Mouse (Mus musculus) ES-E14 (cell line): ENCODE measurements around the gene Rnf152. TPM values are rescaled to one million over a fixed set of nuclear protein-coding genes. Genes with fewer than 3 reads are reported as not detected.
A peak's percentile ranks its signal among the peaks of the same experiment; 100 is the strongest.

Experiments
- DNase-seq: peaks from one replicate; pipeline ENCODE4 v3.0.0-alpha.2; 2013; ENCODE audit warnings: low read depth, low spot score
- H3K27ac ChIP-seq: 2 replicates; pipeline ENCODE4 v1.5.1; 2012; ENCODE audit warnings: low read depth, mild to moderate bottlenecking, low read length, moderate library complexity, mixed read lengths; ENCODE audit not compliant: poor library complexity, insufficient read depth, severe bottlenecking
- H3K36me3 ChIP-seq: 2 replicates; pipeline ENCODE4 v1.6.1; 2012; ENCODE audit warnings: mild to moderate bottlenecking, low read length, moderate library complexity, mixed read lengths; ENCODE audit not compliant: control insufficient read depth, poor library complexity, insufficient read depth, severe bottlenecking
- H3K4me1 ChIP-seq, 2 experiments: fragments of 150-350 bp in 1 of 2; sonication (generic) in 1 of 2; 2 replicates each; pipeline ENCODE4 v1.6.1; 2012; ENCODE audit warnings: low read length in 2 of 2, mild to moderate bottlenecking in 1 of 2, mixed read lengths in 1 of 2; ENCODE audit not compliant: control insufficient read depth in 2 of 2, insufficient read depth in 2 of 2, poor library complexity in 1 of 2
- H3K4me3 ChIP-seq, 2 experiments: fragments of 150-350 bp in 1 of 2; sonication (generic) in 1 of 2; 2 replicates each; pipeline ENCODE4 v1.5.1; 2012; ENCODE audit warnings: low read length in 2 of 2, low read depth in 1 of 2, mild to moderate bottlenecking in 1 of 2, mixed read lengths in 1 of 2; ENCODE audit not compliant: insufficient read depth in 1 of 2, poor library complexity in 1 of 2, severe bottlenecking in 1 of 2
- H3K9ac ChIP-seq: 2 replicates; pipeline ENCODE4 v1.6.1; 2012; ENCODE audit warnings: low read depth, mild to moderate bottlenecking, low read length, mixed read lengths; ENCODE audit not compliant: poor library complexity, insufficient read depth, severe bottlenecking
- H3K9me3 ChIP-seq: fragments of 150-350 bp; sonication (generic); 2 replicates; pipeline ENCODE4 v1.6.1; 2012; ENCODE audit warnings: low read depth, mild to moderate bottlenecking, low read length; ENCODE audit not compliant: control insufficient read depth, insufficient read depth
- CHD2 ChIP-seq: IDR thresholded peaks from 2 replicates; pipeline ENCODE4 v1.6.1; 2014; ENCODE audit warnings: mild to moderate bottlenecking, low read depth, low read length, inconsistent platforms
- HCFC1 ChIP-seq: IDR thresholded peaks from 2 replicates; pipeline ENCODE4 v1.6.1; 2012; ENCODE audit warnings: low read length, inconsistent platforms, borderline replicate concordance; ENCODE audit not compliant: insufficient read depth
- MAFK ChIP-seq: IDR thresholded peaks from 2 replicates; pipeline ENCODE4 v1.6.1; 2014; ENCODE audit warnings: mild to moderate bottlenecking, low read depth, low read length, inconsistent platforms; ENCODE audit not compliant: insufficient read depth
- ZC3H11A ChIP-seq: IDR thresholded peaks from 2 replicates; pipeline ENCODE4 v1.6.1; 2012; ENCODE audit warnings: low read depth, mild to moderate bottlenecking, inconsistent platforms, low read length, borderline replicate concordance
- ZNF384 ChIP-seq: IDR thresholded peaks from 2 replicates; pipeline ENCODE4 v1.6.1; 2012; ENCODE audit warnings: low read depth, low read length, inconsistent platforms
- in situ Hi-C, 2 experiments: fragments of 600-800 bp; cut with MboI; formaldehyde crosslinking; loops; one replicate each; pipeline ENCODE4 v1.15.1; 2025; ENCODE audit warnings: low sequenced_read_pairs in 2 of 2, inconsistent platforms in 1 of 2; ENCODE audit not compliant: unreplicated experiment in 2 of 2
- total RNA-seq: library from RNA; depleted of rRNA; stranded (reverse); fragments of 300-350 nt; gene quantifications from 2 replicates; pipeline ENCODE4 v1.2.3, GENCODE M21; 2012

The Rnf152 gene
- total RNA-seq, 1 experiment: 0.22 TPM

DNA sequence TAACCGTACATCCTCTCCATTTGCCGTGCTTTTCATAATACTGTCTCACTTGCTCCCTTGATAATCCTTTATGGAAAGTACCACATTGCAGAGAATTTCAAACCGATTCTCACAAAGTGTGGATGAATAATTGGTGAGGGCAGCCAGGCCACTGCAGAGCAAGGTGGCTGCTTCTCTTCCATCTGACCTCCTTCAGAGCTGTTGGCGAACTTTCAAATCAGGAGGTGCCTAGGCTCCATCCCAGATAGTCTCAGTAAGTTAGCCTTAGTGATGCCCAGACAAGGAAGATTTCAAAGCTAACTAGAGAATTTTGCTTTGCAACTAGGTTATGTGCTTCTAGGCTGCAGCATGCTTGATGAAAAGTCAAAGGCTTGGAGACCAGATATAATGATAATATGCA lies 18.1 kb upstream of the Rnf152 start:
- Histone ChIP-seq H3K36me3 (no peaks in the 10 kb centered on the region), H3K9ac (no peak overlapping the region), H3K9me3 (no peaks in the 10 kb centered on the region), H3K4me3 (no peak overlapping the region), H3K27ac (no peak overlapping the region), H3K4me1 (no peaks in the 10 kb centered on the region)
- in situ Hi-C loops: loop anchor here in 1 of 2 experiments (25.0 kb wide), 1 partner anchor 387 kb away; no protein-coding TSS in a partner anchor
- TF ChIP-seq MAFK (no peak), ZC3H11A (no peak), HCFC1 (no peak), CHD2 (no peak), ZNF384 (no peak)
- DNase-seq: no peak

DNA sequence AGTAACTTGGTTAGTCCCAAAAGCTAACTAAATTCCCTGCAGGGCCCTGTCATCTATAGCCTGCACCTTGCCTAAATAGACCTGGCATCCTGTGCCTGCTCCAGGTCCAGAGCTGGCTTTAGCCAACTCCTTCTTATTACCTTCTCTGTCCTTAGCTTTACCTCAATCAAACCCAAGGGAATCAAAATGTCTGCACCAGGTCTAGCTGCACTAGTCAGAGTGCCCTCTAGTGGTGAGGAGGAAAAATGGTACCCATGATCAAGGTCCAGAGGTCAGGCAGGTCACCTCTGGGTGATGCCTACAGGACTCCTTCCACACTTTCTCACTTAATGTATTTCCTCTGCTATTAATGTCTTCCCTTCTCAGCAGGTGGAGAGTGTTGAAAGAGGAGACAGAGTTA lies 6.2 kb upstream of the Rnf152 start:
- Histone ChIP-seq H3K4me1 (no peaks in the 10 kb centered on the region), H3K9me3 (no peaks in the 10 kb centered on the region), H3K36me3 (no peaks in the 10 kb centered on the region), H3K4me3 (no peak overlapping the region), H3K9ac (no peak overlapping the region), H3K27ac (no peak overlapping the region)
- peak; percentile 40 for DNase-seq
- in situ Hi-C loops: loop anchor here in 1 of 2 experiments (25.0 kb wide), 1 partner anchor 375 kb away; no protein-coding TSS in a partner anchor
- TF ChIP-seq ZC3H11A: peak; percentile 65; the same call in 1 of the 2 replicates
- no peak for TF ChIP-seq CHD2

DNA sequence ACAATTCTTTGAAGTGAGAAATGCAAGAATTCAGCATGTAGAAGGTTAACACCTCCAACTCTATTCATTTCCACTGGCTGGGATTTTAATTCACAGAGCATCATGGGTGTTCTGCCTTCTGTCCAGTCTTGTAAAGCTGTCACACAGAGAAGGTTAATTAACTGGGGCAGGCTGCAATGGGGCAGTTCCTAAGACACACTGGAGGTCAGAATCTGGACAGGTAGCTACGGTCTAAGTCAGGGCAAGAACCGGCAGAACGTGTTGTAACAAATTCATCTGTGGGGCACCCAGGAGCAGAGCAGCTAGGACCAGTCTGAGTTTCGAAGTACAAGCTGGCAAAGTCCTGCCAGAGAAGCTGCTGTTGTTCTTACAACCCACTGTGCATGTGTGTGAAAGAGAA lies 2.4 kb upstream of the Rnf152 start:
- no peak for DNase-seq
- no peak overlapping the region for H3K9ac ChIP-seq
- in situ Hi-C loops: loop anchor here in 1 of 2 experiments (25.0 kb wide), 1 partner anchor 372 kb away; no protein-coding TSS in a partner anchor
- H3K4me3 ChIP-seq: no peak overlapping the region
- H3K27ac ChIP-seq: no peak overlapping the region
- no peaks in the 10 kb centered on the region for H3K36me3 ChIP-seq
- peaks cover 0 to 4% of the 10 kb centered on the region in 2 experiments; a peak in 2 of 4 replicates for H3K4me1 ChIP-seq
- H3K9me3 ChIP-seq: no peaks in the 10 kb centered on the region
- TF ChIP-seq ZC3H11A (no peak), CHD2 (no peak), ZNF384 (no peak), HCFC1 (no peak), MAFK (no peak)

DNA sequence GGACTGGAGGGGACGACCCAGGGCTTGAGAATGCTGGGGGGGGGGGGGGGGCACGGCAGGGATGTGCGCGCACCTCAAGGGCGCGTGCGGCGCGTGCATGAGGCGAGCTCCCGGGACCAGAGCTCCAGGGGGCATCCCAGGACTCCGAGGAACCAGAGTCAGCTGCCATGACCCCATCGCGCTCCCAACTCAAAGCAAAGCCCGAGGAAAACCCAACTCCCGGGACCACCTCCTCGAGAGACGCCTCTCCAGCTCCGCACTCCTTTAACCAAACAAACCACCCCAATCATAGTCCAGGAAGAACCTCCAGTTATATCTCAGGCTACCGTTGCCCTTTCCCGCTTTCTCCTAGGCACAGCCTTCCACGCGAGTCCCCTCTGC lies 610 bp downstream of the Rnf152 start:
- peak; percentile 17 for DNase-seq
- Histone ChIP-seq H3K27ac (no peak overlapping the region), H3K9ac (peak overlapping the region; percentile 61), H3K4me3 (peak overlapping the region; percentile 73 to 80), H3K4me1 (peaks cover 0 to 4% of the 10 kb centered on the region in 2 experiments; a peak in 2 of 4 replicates), H3K36me3 (no peaks in the 10 kb centered on the region), H3K9me3 (no peaks in the 10 kb centered on the region)
- no peak for TF ChIP-seq ZC3H11A
- no peak for TF ChIP-seq ZNF384
- TF ChIP-seq MAFK: no peak
- no peak for TF ChIP-seq CHD2
- TF ChIP-seq HCFC1: no peak
- in situ Hi-C loops: loop anchor here in 1 of 2 experiments (25.0 kb wide), 1 partner anchor 369 kb away; no protein-coding TSS in a partner anchor
